Mouse (Mus musculus) layer of hippocampus, adult 2 months (tissue): ENCODE measurements around the gene Dip2c. TPM values are rescaled to one million over a fixed set of nuclear protein-coding genes. Genes with fewer than 3 reads are reported as not detected.

Experiments
- DNase-seq, 2 experiments: peaks; one replicate each; pipeline ENCODE4 v3.0.0; 2022; ENCODE audit warnings: low spot score in 2 of 2
- H3K27ac ChIP-seq: fragments of 200-600 bp; 2 replicates; pipeline ENCODE4 v1.8.1; 2022
- H3K4me3 ChIP-seq: fragments of 200-600 bp; 2 replicates; pipeline ENCODE4 v1.8.1; 2022; ENCODE audit warnings: mild to moderate bottlenecking
- CTCF ChIP-seq: fragments of 200-600 bp; conservative IDR thresholded peaks from 2 replicates; pipeline ENCODE4 v1.8.1; 2022; ENCODE audit warnings: antibody characterized with exemption, mild to moderate bottlenecking, moderate library complexity
- total RNA-seq, 2 experiments: library from RNA; stranded (reverse); gene quantifications; 2 replicates each; pipeline ENCODE4 v1.2.3; 2021

Dip2c gene
- total RNA-seq, 2 experiments from 2014 or later, result 66.2 to 66.7 TPM

DNA sequence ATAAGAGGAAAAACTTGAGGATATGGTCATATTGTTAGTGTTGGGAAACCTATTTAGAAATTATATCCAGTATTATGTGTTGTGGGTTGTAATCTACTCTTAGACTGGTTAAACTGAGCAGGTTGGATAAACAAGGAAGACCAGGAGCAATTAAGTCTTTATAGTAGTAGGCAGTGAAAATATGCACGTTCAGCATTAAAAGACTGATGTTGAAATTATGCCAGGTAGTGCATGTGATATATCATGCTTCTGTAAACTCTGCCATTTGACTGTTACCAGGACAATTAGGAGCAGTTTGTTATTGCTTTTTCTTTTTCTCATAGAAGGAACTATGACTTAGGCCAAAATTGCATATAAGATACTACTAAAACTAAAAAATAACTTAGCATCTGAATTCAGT, 285.8 kb downstream of the Dip2c start:
- no peak for DNase-seq
- TF ChIP-seq CTCF, result no peak
- Histone ChIP-seq H3K27ac (no peak overlapping the region), H3K4me3 (no peak overlapping the region)

- DNase-seq, result no peak
- no peak overlapping the region for H3K27ac ChIP-seq
Observed at GRCm38 (mm10) chr13:9562921-9563320, 286.6 kb downstream of the Dip2c start.

GRCm38 (mm10) chr13:9568852-9569251, 292.5 kb downstream of the Dip2c start:
- no peak overlapping the region for H3K27ac ChIP-seq
- no peak for DNase-seq
- no peak for TF ChIP-seq CTCF

More at GRCm38 (mm10) chr13:9562921-9563320, 286.6 kb downstream of the Dip2c start:
- H3K4me3 ChIP-seq, result no peak overlapping the region
- TF ChIP-seq CTCF, result peak; percentile 74

GRCm38 (mm10) chr13:9576686-9577085, 300.4 kb downstream of the Dip2c start:
- TF ChIP-seq CTCF, result no peak
- Histone ChIP-seq H3K27ac (no peak overlapping the region), H3K4me3 (no peak overlapping the region)
- no peak for DNase-seq

More at GRCm38 (mm10) chr13:9568852-9569251, 292.5 kb downstream of the Dip2c start:
- H3K4me3 ChIP-seq, result no peak overlapping the region

GRCm38 (mm10) chr13:9578456-9578855, 302.1 kb downstream of the Dip2c start:
- H3K27ac ChIP-seq, result no peak overlapping the region
- TF ChIP-seq CTCF, result no peak
- no peak overlapping the region for H3K4me3 ChIP-seq

DNA sequence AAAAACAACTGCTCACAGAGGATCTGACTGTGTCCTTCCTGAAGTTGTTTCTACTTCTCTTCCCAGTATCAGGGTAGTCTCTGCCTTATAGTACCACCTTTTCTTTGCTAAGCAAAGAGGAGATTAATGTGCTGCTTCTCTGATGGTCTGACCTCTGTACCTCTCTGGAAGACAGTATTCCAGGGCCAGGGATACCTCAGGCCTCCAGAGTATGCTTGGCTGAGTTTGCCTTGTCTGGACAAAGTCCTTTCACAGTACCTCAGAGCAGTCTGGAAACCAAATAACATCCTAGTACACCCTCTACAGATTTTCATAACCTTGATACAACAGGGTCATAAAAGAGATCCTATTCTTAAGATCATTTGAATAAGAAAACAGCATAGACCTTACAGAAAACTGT, 305.5 kb downstream of the Dip2c start:
- no peak overlapping the region for H3K27ac ChIP-seq
- no peak for DNase-seq
- no peak overlapping the region for H3K4me3 ChIP-seq
- no peak for TF ChIP-seq CTCF

More at GRCm38 (mm10) chr13:9578456-9578855, 302.1 kb downstream of the Dip2c start:
- no peak for DNase-seq

DNA sequence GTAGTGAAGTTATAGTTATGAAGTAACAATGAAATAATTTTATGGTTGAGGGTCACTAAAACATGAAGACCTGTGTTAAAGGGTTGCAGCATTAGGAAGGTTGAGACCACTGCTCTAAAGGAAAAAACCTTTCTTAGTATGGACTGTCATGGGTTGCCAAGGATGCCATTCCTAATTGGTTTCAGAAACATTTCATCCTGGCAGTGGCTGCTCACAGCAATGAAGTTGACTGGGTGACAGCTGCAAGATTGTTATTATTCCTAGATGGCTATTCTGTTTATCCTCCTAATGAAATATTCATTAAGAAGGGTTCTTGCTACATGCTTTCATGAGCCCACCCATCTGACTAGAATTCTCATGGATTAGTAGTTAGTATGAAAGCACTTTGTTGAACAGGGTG, 307.3 kb downstream of the Dip2c start:
- TF ChIP-seq CTCF, result no peak
- H3K27ac ChIP-seq, result no peak overlapping the region
- H3K4me3 ChIP-seq, result no peak overlapping the region
- DNase-seq, result no peak

DNA sequence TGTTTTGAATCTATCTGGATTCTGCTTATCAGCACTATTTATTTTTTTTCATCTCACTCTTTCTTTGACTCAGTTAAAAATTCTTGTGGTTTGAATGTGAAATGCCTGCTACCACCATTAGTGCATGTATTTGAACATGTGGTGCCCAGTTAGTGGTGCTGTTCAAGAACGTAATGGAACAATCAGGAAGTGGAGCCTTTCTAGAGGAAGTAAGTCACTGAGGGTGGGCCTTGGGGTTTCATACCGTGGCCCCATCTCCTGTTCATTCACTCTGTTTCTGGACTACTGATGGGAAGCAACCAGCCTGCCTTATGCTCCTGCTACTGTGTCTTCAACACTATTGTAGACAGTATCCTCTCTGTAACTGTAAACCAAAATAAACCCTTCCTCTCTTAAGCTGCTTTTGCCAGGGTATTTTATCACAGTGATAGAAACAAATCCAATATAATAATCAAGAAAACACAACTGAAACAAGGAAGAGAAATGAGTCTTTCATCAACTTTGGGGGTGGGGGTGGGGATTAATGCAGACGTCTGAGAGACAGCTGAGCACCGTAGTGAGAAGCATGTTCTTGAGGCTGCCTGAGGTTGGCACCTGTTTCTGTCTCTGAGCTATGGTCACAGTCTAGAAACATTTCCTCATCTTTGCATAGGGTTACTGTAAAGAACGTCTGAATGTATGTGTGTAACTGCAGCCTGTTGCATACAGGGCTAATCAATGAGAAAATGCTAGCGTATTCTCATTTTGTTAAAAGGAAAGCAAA, 323.2 kb downstream of the Dip2c start:
- DNase-seq, result no peak
- no peak overlapping the region for H3K4me3 ChIP-seq
- no peak for TF ChIP-seq CTCF
- no peak overlapping the region for H3K27ac ChIP-seq

DNA sequence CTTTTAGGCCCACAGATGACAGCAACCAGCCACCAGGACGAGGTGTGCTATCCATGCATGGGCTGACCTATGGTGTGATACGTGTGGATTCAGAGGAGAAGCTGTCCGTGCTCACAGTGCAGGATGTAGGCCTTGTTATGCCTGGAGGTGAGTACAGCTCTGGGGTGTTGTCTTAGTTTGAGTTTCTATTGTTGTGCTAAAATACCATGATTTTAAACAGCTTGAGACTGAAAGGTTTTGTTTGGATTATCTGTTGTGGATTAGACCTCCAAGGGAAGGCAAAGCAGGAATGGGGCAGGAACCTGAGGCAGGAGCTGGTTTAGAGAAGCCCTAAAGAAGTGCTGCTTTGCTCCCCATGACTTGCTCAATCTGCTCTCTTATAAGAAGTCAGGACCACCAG, 325.0 kb downstream of the Dip2c start:
- TF ChIP-seq CTCF, result no peak
- Histone ChIP-seq H3K27ac (no peak overlapping the region), H3K4me3 (no peak overlapping the region)
- DNase-seq, result no peak

DNA sequence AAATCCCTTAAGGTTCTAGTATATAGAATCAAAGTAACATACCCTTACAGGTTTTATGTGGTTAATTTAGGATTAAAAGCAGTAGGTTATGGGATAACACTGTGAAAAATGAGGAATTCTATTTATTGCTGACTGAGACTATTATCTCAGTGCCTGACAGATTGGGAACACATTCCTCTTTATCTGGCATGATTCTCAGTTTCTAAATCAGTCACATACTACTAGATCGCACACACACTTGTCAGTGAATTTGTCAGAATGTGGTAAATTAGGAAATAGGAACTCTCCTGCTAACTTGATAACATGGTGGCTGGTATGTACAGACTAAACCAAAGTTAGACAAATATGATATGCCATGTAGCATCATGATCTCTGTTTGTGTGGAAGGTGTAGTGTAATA, 334.9 kb downstream of the Dip2c start:
- Histone ChIP-seq H3K27ac (no peak overlapping the region), H3K4me3 (no peak overlapping the region)
- DNase-seq, result peak in 1 of 2 experiments; percentile 29
- TF ChIP-seq CTCF, result no peak

DNA sequence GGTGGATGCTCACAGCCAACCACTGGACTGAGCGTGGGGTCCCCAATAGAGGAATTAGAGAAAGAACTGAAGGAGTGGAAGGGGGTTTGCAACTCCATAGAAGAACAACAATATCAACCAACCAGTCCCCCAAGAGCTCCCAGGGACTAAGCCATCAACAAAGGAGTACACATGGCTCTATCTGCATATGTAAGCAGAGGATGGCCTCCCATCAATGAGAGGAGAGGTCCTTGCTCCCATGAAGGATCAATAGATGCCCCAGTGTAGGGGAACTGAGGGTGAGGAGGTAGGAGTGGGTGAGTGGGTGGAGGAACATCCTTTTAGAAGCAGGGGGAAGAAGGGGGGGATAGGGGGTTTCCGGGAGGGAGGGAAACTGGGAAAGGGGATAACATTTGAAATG, 356.4 kb downstream of the Dip2c start:
- TF ChIP-seq CTCF, result no peak
- no peak for DNase-seq
- Histone ChIP-seq H3K4me3 (no peak overlapping the region), H3K27ac (no peak overlapping the region)

GRCm38 (mm10) chr13:9635951-9636350, 359.6 kb downstream of the Dip2c start:
- no peak for TF ChIP-seq CTCF
- no peak overlapping the region for H3K4me3 ChIP-seq
- DNase-seq, result no peak
- no peak overlapping the region for H3K27ac ChIP-seq

DNA sequence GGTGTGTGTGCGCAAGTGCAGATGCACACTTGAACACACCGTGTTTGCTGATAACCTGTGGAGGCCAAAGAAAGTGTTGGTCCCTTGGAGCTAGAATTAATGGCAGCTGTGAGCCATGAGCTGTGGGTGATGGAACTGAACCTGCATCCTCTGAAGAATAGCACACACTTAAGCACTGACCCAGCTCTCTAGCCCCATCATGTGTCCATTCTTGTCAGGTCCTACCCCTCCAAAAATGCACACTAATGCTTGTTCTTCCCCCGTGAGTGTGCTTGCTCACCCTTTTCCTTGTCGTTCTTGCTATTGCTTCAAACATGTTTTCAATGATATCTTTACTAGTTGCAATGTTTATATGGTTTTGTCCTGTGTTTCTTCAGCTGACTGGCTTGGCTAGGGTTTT, 360.2 kb downstream of the Dip2c start:
- TF ChIP-seq CTCF, result peak; percentile 70
- Histone ChIP-seq H3K4me3 (no peak overlapping the region), H3K27ac (no peak overlapping the region)
- DNase-seq, result no peak

DNA sequence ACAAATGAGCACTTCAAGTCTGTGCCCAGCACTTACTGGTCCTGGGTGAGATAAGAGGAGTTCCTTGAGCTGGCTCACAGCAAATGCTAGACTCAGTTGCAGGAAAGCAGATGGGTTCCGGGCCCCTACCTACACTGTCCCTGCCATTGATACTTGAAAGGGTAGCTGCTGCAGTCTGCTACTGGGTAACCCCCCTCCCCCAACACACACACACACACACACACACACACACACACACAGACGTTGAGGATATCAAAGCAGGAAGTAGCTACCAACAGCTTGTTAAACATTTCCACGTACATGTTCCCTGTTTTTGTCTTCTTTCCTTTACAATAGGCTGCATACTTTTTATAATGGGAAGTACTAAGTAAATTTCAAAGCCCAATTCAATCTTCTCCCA, 361.6 kb downstream of the Dip2c start:
- TF ChIP-seq CTCF, result no peak
- Histone ChIP-seq H3K4me3 (no peak overlapping the region), H3K27ac (no peak overlapping the region)
- DNase-seq, result no peak
